ENCODE assay signal across 9 mouse cellular contexts in the genomic region with DNA sequence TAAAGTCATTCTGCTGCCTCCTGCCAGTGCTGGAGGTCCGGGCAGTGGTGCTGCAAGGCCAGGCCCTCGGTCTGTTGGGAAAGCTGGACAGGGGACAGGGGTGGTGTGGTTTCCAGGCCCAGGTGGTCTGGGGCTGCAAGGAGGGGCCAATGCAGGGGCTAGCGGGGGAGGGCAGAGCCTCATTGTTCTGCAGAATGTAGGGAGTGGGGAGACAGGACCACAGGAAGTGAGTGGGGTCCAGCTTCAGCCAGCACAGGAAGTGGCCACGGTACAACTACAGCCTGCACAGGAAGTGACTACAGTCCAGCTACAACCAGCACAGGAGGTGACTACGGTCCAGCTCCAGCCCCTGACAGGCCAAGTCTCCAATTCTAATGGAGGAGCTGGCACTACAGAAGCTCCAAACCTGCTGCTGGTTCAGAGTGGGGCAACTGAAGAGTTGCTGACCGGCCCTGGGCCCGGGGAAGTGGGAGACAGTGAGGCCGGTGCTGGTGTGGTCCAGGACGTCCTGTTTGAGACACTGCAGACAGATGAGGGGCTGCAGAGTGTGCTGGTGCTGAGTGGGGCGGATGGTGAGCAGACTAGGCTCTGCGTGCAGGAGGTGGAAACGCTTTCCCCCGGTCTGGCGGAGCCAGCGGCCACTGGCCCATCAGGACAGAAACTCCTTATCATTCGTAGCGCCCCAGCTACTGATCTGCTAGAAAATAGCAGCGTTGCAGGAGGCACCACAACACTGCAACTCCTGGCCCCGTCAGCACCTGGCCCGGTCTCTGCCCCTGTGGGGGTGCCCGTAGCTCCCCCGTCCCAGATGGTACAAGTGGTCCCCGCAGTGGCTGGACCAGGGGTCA. TPM values are rescaled to one million over a fixed set of nuclear protein-coding genes. Genes with fewer than 3 reads are reported as not detected.
DNase-seq lines count a peak whose midpoint lies in the region; TF ChIP-seq lines count a peak whose summit lies in the region.
"Had no signal": no experiment of that assay in that cellular context is flagged by ENCODE, and none has a peak within 500 bp of the region (broad histone marks: within the 10 kb centered on the region; RNA-seq: fewer than 3 reads in every experiment).

No protein-coding gene starts in this region.

- intact Hi-C loops in gastrocnemius, adult 2 months (cut with DNase I), result no loop called here
- intact Hi-C loops in heart, postnatal 10 days (cut with DNase I), result no loop called here

- no peak for TF ChIP-seq CTCF in gastrocnemius, adult 2 months (IDR thresholded peaks at IDR 0.05)
- TF ChIP-seq CTCF in MEL (IDR thresholded peaks at IDR 0.05 in 2 of 3, conservative IDR thresholded peaks at IDR 0.05 in 1 of 3; ENCODE audit: control insufficient read depth in 1 of 3, insufficient read depth in 1 of 3, low read depth in 2 of 3, low read length in 3 of 3, poor library complexity in 1 of 3, severe bottlenecking in 1 of 3), result no peak

- peaks cover 2% of the 10 kb centered on the region; the same call in 1 of the 2 replicates for H3K79me2 ChIP-seq in MEL (ENCODE audit: control insufficient read depth, insufficient read depth, low read length, poor library complexity)

- H3K4me1 ChIP-seq in MEL (ENCODE audit: control insufficient read depth in 1 of 2, insufficient read depth in 2 of 2, low read length in 2 of 2), result no peaks in the 10 kb centered on the region

- no peak for TF ChIP-seq EP300 in MEL (IDR thresholded peaks at IDR 0.05; ENCODE audit: low read depth in 1 of 2, low read length in 2 of 2)

- H3K9ac ChIP-seq in MEL (ENCODE audit: control insufficient read depth, low read depth, low read length, poor library complexity, severe bottlenecking), result no peak overlapping the region

- TF ChIP-seq POLR2A in MEL (IDR thresholded peaks at IDR 0.05; ENCODE audit: control insufficient read depth in 1 of 2, insufficient read depth in 1 of 2, low read depth in 1 of 2, low read length in 2 of 2, poor library complexity in 1 of 2), result no peak

- H3K27me3 ChIP-seq in MEL (ENCODE audit: control insufficient read depth in 1 of 2, insufficient read depth in 2 of 2, low read length in 2 of 2), result no peaks in the 10 kb centered on the region

- H3K27ac ChIP-seq in gastrocnemius, adult 2 months, result peak overlapping the region; percentile 43
- H3K27ac ChIP-seq in MEL (ENCODE audit: control insufficient read depth, low read depth, low read length), result no peak overlapping the region

- DNase-seq in gastrocnemius, adult 2 months, result no peak
- no peak for DNase-seq in gastrocnemius, postnatal 4 days (ENCODE audit: low spot score in 2 of 2)
- DNase-seq in MEL (ENCODE audit: low read depth, low spot score) (no peak), MN1 (ENCODE audit: low spot score) (no peak)
- peak; percentile 49 to 61 for DNase-seq in heart, postnatal 10 days
- DNase-seq in lung, postnatal 4 days, result peak; percentile 42 to 63
- no peak for DNase-seq in T-cell, adult 2 months (ENCODE audit: low spot score)
- no peak for DNase-seq in frontal cortex, postnatal 36 days (ENCODE audit: low spot score in 2 of 2)

- peak overlapping the region; percentile 23 for H3K4me3 ChIP-seq in gastrocnemius, adult 2 months
- H3K4me3 ChIP-seq in MEL (ENCODE audit: control insufficient read depth in 1 of 2, insufficient read depth in 1 of 2, low read depth in 2 of 2, low read length in 2 of 2), result no peak overlapping the region

- no peaks in the 10 kb centered on the region for H3K9me3 ChIP-seq in MEL (replicated peaks; ENCODE audit: insufficient read depth, low read length)

- no peak for TF ChIP-seq RAD21 in MEL (IDR thresholded peaks at IDR 0.05; ENCODE audit: low read depth, low read length)

- H3K36me3 ChIP-seq in MEL (ENCODE audit: control insufficient read depth in 1 of 2, insufficient read depth in 2 of 2, low read length in 2 of 2), result peaks cover 0 to 2% of the 10 kb centered on the region in 2 experiments; a peak in 2 of 4 replicates

TF ChIP-seq in MEL, 35 proteins besides CTCF, POLR2A, EP300 and RAD21:
- no peak for TF ChIP-seq USF1 (IDR thresholded peaks at IDR 0.05; ENCODE audit: low read depth, low read length)
- no peak for TF ChIP-seq TBP (IDR thresholded peaks at IDR 0.05; ENCODE audit: low read depth, low read length)
- TF ChIP-seq ELF1 (IDR thresholded peaks at IDR 0.05; ENCODE audit: low read depth, low read length), result no peak
- no peak for TF ChIP-seq SMC3 (IDR thresholded peaks at IDR 0.05; ENCODE audit: low read depth, low read length)
- TF ChIP-seq POLR2AphosphoS2 (IDR thresholded peaks at IDR 0.05; ENCODE audit: low read length), result peak; percentile 72

RNA-seq across cellular contexts. Expression of a gene that starts 0.6 kb away (rescaled TPM):
- 1 to 10 TPM; 2.7 to 5.9 TPM for total RNA-seq in gastrocnemius, adult 2 months (2021)
- total RNA-seq in gastrocnemius, postnatal 4 days (2021), result 1 to 10 TPM; 4.6 to 5.2 TPM
- total RNA-seq in MEL (2012; rRNA removed), result 0.81 and 0.85 TPM in 2 replicates
- polyA plus RNA-seq in MEL (2012; ENCODE audit: insufficient read depth in 1 of 2, insufficient read length in 2 of 2, low read depth in 1 of 2, low replicate concordance in 2 of 2, missing spikeins in 1 of 2), result 1 to 10 TPM in 1 of 2 experiments, not detected in 1; 1.9 TPM
- total RNA-seq in heart, postnatal 10 days (2021), result 1 to 10 TPM; 4.9 to 5.2 TPM

RNA-seq across cellular contexts. Expression of a gene that starts 4.4 kb away (rescaled TPM):
- 1 to 10 TPM; 4.3 to 8.7 TPM for total RNA-seq in gastrocnemius, adult 2 months (2021)
- total RNA-seq in gastrocnemius, postnatal 4 days (2021), result 10 to 100 TPM; 67.3 to 73.3 TPM
- total RNA-seq in MEL (2012; rRNA removed), result 0.04 TPM in 1 of 2 replicates, not detected in the other
- polyA plus RNA-seq in MEL (2012; ENCODE audit: insufficient read depth in 1 of 2, insufficient read length in 2 of 2, low read depth in 1 of 2, low replicate concordance in 2 of 2, missing spikeins in 1 of 2), result under 1 TPM in 1 of 2 experiments, not detected in 1; 0.17 TPM
- 10 to 100 TPM; 12.5 TPM for total RNA-seq in heart, postnatal 10 days (2021)

RNA-seq across cellular contexts. Expression of a gene that starts 6.2 kb away (rescaled TPM):
- total RNA-seq in gastrocnemius, adult 2 months (2021), result 10 to 100 TPM in 1 of 2 experiments, 1 to 10 TPM in 1; 8.5 to 10.7 TPM
- total RNA-seq in gastrocnemius, postnatal 4 days (2021), result 10 to 100 TPM; 14.0 to 14.6 TPM
- 2.5 and 3.3 TPM in 2 replicates for total RNA-seq in MEL (2012; rRNA removed)
- polyA plus RNA-seq in MEL (2012; ENCODE audit: insufficient read depth in 1 of 2, insufficient read length in 2 of 2, low read depth in 1 of 2, low replicate concordance in 2 of 2, missing spikeins in 1 of 2), result 10 to 100 TPM in 1 of 2 experiments, not detected in 1; 17.6 TPM
- total RNA-seq in heart, postnatal 10 days (2021), result 10 to 100 TPM; 11.8 to 13.8 TPM

RNA-seq across cellular contexts. Expression of a gene that starts 14.9 kb away (rescaled TPM):
- total RNA-seq in gastrocnemius, adult 2 months (2021), result under 1 TPM; 0.17 to 0.38 TPM
- not detected for total RNA-seq in gastrocnemius, postnatal 4 days (2021)
- total RNA-seq in MEL (2012; rRNA removed), result 0.15 TPM in 1 of 2 replicates, not detected in the other
- polyA plus RNA-seq in MEL (2012; ENCODE audit: insufficient read depth in 1 of 2, insufficient read length in 2 of 2, low read depth in 1 of 2, low replicate concordance in 2 of 2, missing spikeins in 1 of 2), result under 1 TPM in 1 of 2 experiments, not detected in 1; 0.97 TPM
- total RNA-seq in heart, postnatal 10 days (2021), result not detected
- polyA plus RNA-seq: C2C12 had no signal

RNA-seq across cellular contexts. Expression of a gene that starts 43.0 kb away (rescaled TPM):
- total RNA-seq in gastrocnemius, adult 2 months (2021), result 10 to 100 TPM; 36.7 to 77.0 TPM
- total RNA-seq in gastrocnemius, postnatal 4 days (2021), result 10 to 100 TPM; 13.0 to 15.9 TPM
- not detected in 2 replicates for total RNA-seq in MEL (2012; rRNA removed)
- not detected for polyA plus RNA-seq in MEL (2012; ENCODE audit: insufficient read depth in 1 of 2, insufficient read length in 2 of 2, low read depth in 1 of 2, low replicate concordance in 2 of 2, missing spikeins in 1 of 2)
- total RNA-seq in heart, postnatal 10 days (2021), result 1 to 10 TPM; 7.2 to 9.0 TPM

Comparison
In these comparisons a context has a peak if more than half of its experiments do, and no peak if none do; other contexts are left out.
1. RNA of a gene that starts 4.4 kb away (total RNA-seq): 67.3 to 73.3 TPM in gastrocnemius, postnatal 4 days; 12.5 TPM in heart, postnatal 10 days, 4.3 to 8.7 TPM in gastrocnemius, adult 2 months and 0.04 TPM in MEL; every median in the first group is over 4 times any median in the second.
2. DNase-seq: peak in heart, postnatal 10 days (2 of 2) and lung, postnatal 4 days (2 of 2); none in gastrocnemius, adult 2 months (single experiment), gastrocnemius, postnatal 4 days (0 of 2), MEL (single experiment), MN1 (single experiment), T-cell, adult 2 months (single experiment) and frontal cortex, postnatal 36 days (0 of 2).